Mouse (Mus musculus) E14TG2a.4 (cell line): Measurements from ENCODE around the gene Nt5c.

Experiments
- CTCF ChIP-seq: conservative IDR thresholded peaks from 2 replicates; pipeline ENCODE4 v1.5.1; 2014; ENCODE audit warnings: low read length
- NANOG ChIP-seq: IDR thresholded peaks from 2 replicates; pipeline ENCODE4 v1.6.1; 2014; ENCODE audit warnings: borderline replicate concordance, low read length, mixed read lengths

DNA sequence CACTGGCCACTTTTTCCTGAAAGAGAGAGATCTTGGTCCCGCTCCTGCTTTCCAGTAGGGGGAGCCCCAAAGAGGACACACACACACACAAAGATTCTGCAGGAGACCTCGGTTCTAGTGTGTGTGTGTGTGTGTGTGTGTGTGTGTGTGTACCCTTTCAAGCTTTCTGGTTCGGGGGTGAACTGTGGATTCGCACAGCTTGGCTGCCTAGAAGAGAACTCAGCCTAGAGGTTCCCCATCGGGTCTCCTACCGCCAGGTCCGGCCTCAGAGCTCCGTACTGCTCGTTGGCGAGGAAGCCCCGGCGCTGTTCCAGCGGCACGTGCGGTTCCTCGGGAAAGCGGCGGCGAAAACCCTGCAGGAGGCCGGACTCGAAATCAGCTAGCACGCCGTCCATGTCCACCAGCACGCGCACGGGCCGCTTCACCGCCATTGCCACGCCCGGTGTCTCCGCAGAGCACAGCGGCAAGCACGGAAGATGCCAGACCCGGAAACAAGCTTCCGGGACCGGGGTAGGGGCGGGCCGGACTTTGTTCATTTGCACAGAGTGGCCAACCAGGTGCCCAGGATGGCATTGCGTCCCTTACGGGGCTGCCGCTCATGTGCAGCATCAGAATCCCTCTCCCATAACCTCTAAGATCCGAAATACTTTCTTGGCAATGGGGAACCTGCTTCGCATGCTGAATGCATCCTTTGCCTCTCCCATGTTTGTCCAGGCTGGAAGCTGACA, at the start of gene Nt5c:
- TF ChIP-seq CTCF (peak; percentile 54), NANOG (no peak)
